ENCODE assay signal across 9 mouse cellular contexts in genomic region chr9:61279044-61279543, GRCm38 (mm10).
DNase-seq lines count a peak whose midpoint lies in the region; ATAC-seq lines count a peak whose summit lies in the region.
"Had no signal": no experiment of that assay in that cellular context is flagged by ENCODE, and none has a peak within 500 bp of the region (broad histone marks: within the 10 kb centered on the region; RNA-seq: fewer than 3 reads in every experiment).

No protein-coding gene starts in this region.

- no peak overlapping the region for H3K4me3 ChIP-seq in hindbrain, embryonic 10.5 days
- H3K4me3 ChIP-seq in hindbrain, embryonic 16.5 days (ENCODE audit: low read length): no peak overlapping the region
- H3K4me3 ChIP-seq in forebrain, embryonic 16.5 days (replicated peaks; ENCODE audit: low read length): no peak overlapping the region
- no peak overlapping the region for H3K4me3 ChIP-seq in midbrain, embryonic 14.5 days (replicated peaks; ENCODE audit: low read depth, low read length)

- no peaks in the 10 kb centered on the region for H3K9me3 ChIP-seq in hindbrain, embryonic 10.5 days
- H3K9me3 ChIP-seq in hindbrain, embryonic 16.5 days (ENCODE audit: control insufficient read depth, low read length): no peaks in the 10 kb centered on the region
- no peaks in the 10 kb centered on the region for H3K9me3 ChIP-seq in forebrain, embryonic 16.5 days (ENCODE audit: control insufficient read depth, low read length)
- H3K9me3 ChIP-seq in midbrain, embryonic 14.5 days (ENCODE audit: control insufficient read depth, low read length): no peaks in the 10 kb centered on the region

- H3K27me3 ChIP-seq in hindbrain, embryonic 10.5 days (ENCODE audit: insufficient read depth, poor library complexity, severe bottlenecking): peaks cover 68% of the 10 kb centered on the region
- H3K27me3 ChIP-seq in hindbrain, embryonic 16.5 days (replicated peaks; ENCODE audit: control insufficient read depth, insufficient read depth, low read length): no peaks in the 10 kb centered on the region; the same call in 1 of the 2 replicates
- H3K27me3 ChIP-seq in forebrain, embryonic 16.5 days (replicated peaks; ENCODE audit: control insufficient read depth, insufficient read depth, low read length): peaks cover 6% of the 10 kb centered on the region; the same call in 1 of the 2 replicates
- H3K27me3 ChIP-seq in midbrain, embryonic 14.5 days (ENCODE audit: control insufficient read depth, insufficient read depth, low read length): peaks cover 6% of the 10 kb centered on the region

- no peaks in the 10 kb centered on the region for H3K36me3 ChIP-seq in hindbrain, embryonic 10.5 days
- H3K36me3 ChIP-seq in hindbrain, embryonic 16.5 days (ENCODE audit: control insufficient read depth, insufficient read depth, low read length): no peaks in the 10 kb centered on the region
- no peaks in the 10 kb centered on the region for H3K36me3 ChIP-seq in forebrain, embryonic 16.5 days (ENCODE audit: control insufficient read depth, insufficient read depth)
- H3K36me3 ChIP-seq in midbrain, embryonic 14.5 days (ENCODE audit: control insufficient read depth, insufficient read depth, low read length): no peaks in the 10 kb centered on the region

- peak overlapping the region; percentile 73 for H3K27ac ChIP-seq in hindbrain, embryonic 10.5 days
- H3K27ac ChIP-seq in hindbrain, embryonic 16.5 days (ENCODE audit: low read depth, low read length): no peak overlapping the region
- peak overlapping the region; percentile 67 for H3K27ac ChIP-seq in forebrain, embryonic 16.5 days (ENCODE audit: low read length)
- H3K27ac ChIP-seq in midbrain, embryonic 14.5 days (replicated peaks; ENCODE audit: low read depth, low read length): peak overlapping the region; percentile 66

- no peak for ATAC-seq in hindbrain, embryonic 16.5 days
- ATAC-seq in forebrain, embryonic 16.5 days: no peak
- ATAC-seq in midbrain, embryonic 14.5 days (ENCODE audit: low FRiP score, low TSS enrichment): 0 out of 2 replicates have a peak, but pooled peaks have one; percentile 25
- no peak for ATAC-seq in megakaryocyte-erythroid progenitor cell, adult 5-6 weeks (replicated peaks; ENCODE audit: low FRiP score, low TSS enrichment, poor library complexity, severe bottlenecking)

- H3K4me1 ChIP-seq in hindbrain, embryonic 10.5 days (replicated peaks): peaks cover 59% of the 10 kb centered on the region
- peaks cover 23% of the 10 kb centered on the region for H3K4me1 ChIP-seq in hindbrain, embryonic 16.5 days (ENCODE audit: control insufficient read depth, insufficient read depth, low read depth, low read length)
- peaks cover 26% of the 10 kb centered on the region for H3K4me1 ChIP-seq in forebrain, embryonic 16.5 days (replicated peaks; ENCODE audit: control insufficient read depth, insufficient read depth, low read length)
- H3K4me1 ChIP-seq in midbrain, embryonic 14.5 days (ENCODE audit: control insufficient read depth, insufficient read depth, low read length): peaks cover 26% of the 10 kb centered on the region

- 13% methylated on average over 9 of the region's 9 CpGs for WGBS in hindbrain, embryonic 10.5 days
- 23% methylated on average over 9 of the region's 9 CpGs for WGBS in hindbrain, embryonic 16.5 days
- 11% methylated on average over 9 of the region's 9 CpGs for WGBS in forebrain, embryonic 16.5 days
- 4% methylated on average over 9 of the region's 9 CpGs for WGBS in midbrain, embryonic 14.5 days

- no peak overlapping the region for H3K4me2 ChIP-seq in hindbrain, embryonic 16.5 days (ENCODE audit: low read length)
- H3K4me2 ChIP-seq in forebrain, embryonic 16.5 days (ENCODE audit: low read length): 0 out of 2 replicates have a peak overlapping the region, but pooled peaks have one; percentile 34
- H3K4me2 ChIP-seq in midbrain, embryonic 14.5 days (ENCODE audit: low read length): peak overlapping the region; percentile 19; the same call in 1 of the 2 replicates

- no peak overlapping the region for H3K9ac ChIP-seq in hindbrain, embryonic 16.5 days (ENCODE audit: low read depth, low read length)
- no peak overlapping the region; the same call in 1 of the 2 replicates for H3K9ac ChIP-seq in forebrain, embryonic 16.5 days (replicated peaks; ENCODE audit: low read depth, low read length)
- 0 out of 2 replicates have a peak overlapping the region, but pooled peaks have one; percentile 26 for H3K9ac ChIP-seq in midbrain, embryonic 14.5 days (replicated peaks; ENCODE audit: low read length)

- peak; percentile 45 for DNase-seq in hindbrain, embryonic 10.5 days (ENCODE audit: low spot score)
- peak; percentile 50 for DNase-seq in embryo, embryonic 11 days
- DNase-seq in midbrain, embryonic 14.5 days: peak; percentile 66
- no peak for DNase-seq in adipocyte (ENCODE audit: low spot score)
- DNase-seq in urinary bladder, postnatal 25 days (ENCODE audit: low spot score): no peak
- DNase-seq: adrenal gland, postnatal 10 days had no signal

Comparison
In these comparisons a context has a peak if more than half of its experiments do, and no peak if none do; other contexts are left out.
1. DNase-seq: peak in hindbrain, embryonic 10.5 days (single experiment), embryo, embryonic 11 days (single experiment) and midbrain, embryonic 14.5 days (single experiment); none in adipocyte (single experiment) and urinary bladder, postnatal 25 days (single experiment).